Mouse (Mus musculus) CH12.LX (cell line): Measurements from ENCODE around the gene D6Ertd527e. TPM values are rescaled to one million over a fixed set of nuclear protein-coding genes. Genes with fewer than 3 reads are reported as not detected.

Experiments
- DNase-seq: peaks from one replicate; pipeline ENCODE4 v3.0.0-alpha.2; 2013; ENCODE audit errors: extremely low read depth
- H3K27ac ChIP-seq: 2 replicates; pipeline ENCODE4 v1.5.1; 2012; ENCODE audit warnings: low read depth, mild to moderate bottlenecking, control low read depth, moderate library complexity; ENCODE audit not compliant: insufficient read depth
- H3K27me3 ChIP-seq: replicated peaks from 2 replicates; pipeline ENCODE3; 2012; ENCODE audit warnings: inconsistent platforms
- H3K36me3 ChIP-seq, 2 experiments: replicated peaks in 1 of 2; 2 replicates each; pipeline versions ENCODE3 to v1.6.1; 2012; ENCODE audit warnings: inconsistent platforms in 1 of 2, low read length in 1 of 2, mild to moderate bottlenecking in 1 of 2, mixed read lengths in 1 of 2, moderate library complexity in 1 of 2; ENCODE audit not compliant: control insufficient read depth in 1 of 2, insufficient read depth in 1 of 2
- H3K4me1 ChIP-seq, 2 experiments: 2 replicates each; pipeline ENCODE4 v1.6.1; 2012; ENCODE audit warnings: inconsistent platforms in 1 of 2, moderate library complexity in 1 of 2; ENCODE audit not compliant: insufficient read depth in 2 of 2, control insufficient read depth in 1 of 2
- H3K4me2 ChIP-seq: 2 replicates; pipeline ENCODE4 v1.6.1; 2012; ENCODE audit warnings: low read depth, mild to moderate bottlenecking, control low read depth; ENCODE audit not compliant: poor library complexity, insufficient read depth, severe bottlenecking
- H3K4me3 ChIP-seq, 3 experiments: fragments of 150-350 bp in 1 of 3; sonication (generic) in 1 of 3; replicated peaks in 1 of 3; 2 replicates each; pipeline versions ENCODE3 to v1.5.1; 2011 to 2012; ENCODE audit warnings: low read depth in 2 of 3, low read length in 2 of 3, mild to moderate bottlenecking in 2 of 3, moderate library complexity in 2 of 3, control low read depth in 1 of 3, improper control_type of control experiment in 1 of 3, inconsistent platforms in 1 of 3, mixed read lengths in 1 of 3; ENCODE audit not compliant: poor library complexity in 1 of 3
- H3K79me2 ChIP-seq: replicated peaks from 2 replicates; pipeline ENCODE4 v1.6.1; 2012; ENCODE audit warnings: mild to moderate bottlenecking, moderate library complexity; ENCODE audit not compliant: control insufficient read depth, poor library complexity, insufficient read depth, severe bottlenecking; ENCODE audit errors: extremely low read depth
- H3K9ac ChIP-seq: 2 replicates; pipeline ENCODE4 v1.6.1; 2012; ENCODE audit warnings: low read depth, mild to moderate bottlenecking, control low read depth, moderate library complexity; ENCODE audit not compliant: insufficient read depth
- H3K9me3 ChIP-seq: replicated peaks from 2 replicates; pipeline ENCODE3; 2012; ENCODE audit warnings: low read length, inconsistent platforms, mixed read lengths
- BHLHE40 ChIP-seq: IDR thresholded peaks from 2 replicates; pipeline ENCODE4 v1.6.1; 2011; ENCODE audit warnings: mild to moderate bottlenecking, low read depth, low read length, improper control_type of control experiment
- CHD2 ChIP-seq: IDR thresholded peaks from 2 replicates; pipeline ENCODE4 v1.6.1; 2011; ENCODE audit warnings: low read length, improper control_type of control experiment
- CTCF ChIP-seq, 2 experiments: IDR thresholded peaks in 1 of 2; conservative IDR thresholded peaks in 1 of 2; 2 replicates each; pipeline ENCODE4 v1.5.1; 2011 to 2012; ENCODE audit warnings: low read depth in 2 of 2, low read length in 2 of 2, improper control_type of control experiment in 1 of 2, inconsistent platforms in 1 of 2, mild to moderate bottlenecking in 1 of 2, moderate library complexity in 1 of 2
- ELF1 ChIP-seq: IDR thresholded peaks from 2 replicates; pipeline ENCODE4 v1.6.1; 2014; ENCODE audit warnings: low read depth, mild to moderate bottlenecking, inconsistent platforms, low read length, improper control_type of control experiment
- ETS1 ChIP-seq: conservative IDR thresholded peaks from 2 replicates; pipeline ENCODE4 v1.6.1; 2012; ENCODE audit warnings: low read depth, mild to moderate bottlenecking, inconsistent platforms, low read length, improper control_type of control experiment, moderate library complexity
- IRF4 ChIP-seq: IDR thresholded peaks from 2 replicates; pipeline ENCODE4 v1.6.1; 2014; ENCODE audit warnings: low read depth, mild to moderate bottlenecking, inconsistent platforms, low read length, improper control_type of control experiment
- JUN ChIP-seq: IDR thresholded peaks from 2 replicates; pipeline ENCODE4 v1.6.1; 2011; ENCODE audit warnings: low read depth, mild to moderate bottlenecking, low read length, improper control_type of control experiment, moderate library complexity; ENCODE audit not compliant: insufficient read depth
- MAX ChIP-seq: IDR thresholded peaks from 2 replicates; pipeline ENCODE4 v1.6.1; 2011; ENCODE audit warnings: low read length, improper control_type of control experiment
- MAZ ChIP-seq: IDR thresholded peaks from 2 replicates; pipeline ENCODE4 v1.6.1; 2012; ENCODE audit warnings: low read depth, mild to moderate bottlenecking, inconsistent platforms, low read length, improper control_type of control experiment, moderate library complexity
- NELFE ChIP-seq: IDR thresholded peaks from 2 replicates; pipeline ENCODE4 v1.6.1; 2011; ENCODE audit warnings: low read depth, low read length, improper control_type of control experiment
- POLR2A ChIP-seq: IDR thresholded peaks from 2 replicates; pipeline ENCODE4 v1.6.1; 2011; ENCODE audit warnings: low read depth, mild to moderate bottlenecking, improper control_type of control experiment, low read length
- POLR2AphosphoS2 ChIP-seq: IDR thresholded peaks from 2 replicates; pipeline ENCODE4 v1.6.1; 2011; ENCODE audit warnings: low read depth, low read length, improper control_type of control experiment
- RAD21 ChIP-seq: IDR thresholded peaks from 2 replicates; pipeline ENCODE4 v1.6.1; 2011; ENCODE audit warnings: low read depth, mild to moderate bottlenecking, low read length, improper control_type of control experiment, moderate library complexity
- SMC3 ChIP-seq: IDR thresholded peaks from 2 replicates; pipeline ENCODE4 v1.6.1; 2011; ENCODE audit warnings: low read depth, low read length, improper control_type of control experiment
- TCF12 ChIP-seq: IDR thresholded peaks from 2 replicates; pipeline ENCODE4 v1.6.1; 2014; ENCODE audit warnings: low read depth, mild to moderate bottlenecking, inconsistent platforms, low read length, improper control_type of control experiment
- USF1 ChIP-seq: IDR thresholded peaks from 2 replicates; pipeline ENCODE4 v1.6.1; 2014; ENCODE audit warnings: low read depth, mild to moderate bottlenecking, inconsistent platforms, low read length, improper control_type of control experiment
- ZC3H11A ChIP-seq: IDR thresholded peaks from 2 replicates; pipeline ENCODE4 v1.6.1; 2012; ENCODE audit warnings: low read depth, mild to moderate bottlenecking, inconsistent platforms, low read length, improper control_type of control experiment
- ZMIZ1 ChIP-seq: IDR thresholded peaks from 2 replicates; pipeline ENCODE4 v1.6.1; 2012; ENCODE audit warnings: low read depth, mild to moderate bottlenecking, inconsistent platforms, low read length, improper control_type of control experiment
- dilution Hi-C: fragments of 300-500 bp; cut with MboI; formaldehyde crosslinking; loops from 2 replicates; pipeline ENCODE4 v1.14.3; 2020; ENCODE audit warnings: low sequenced_read_pairs; ENCODE audit not compliant: extremely low pct_unique_long_range_greater_than_20kb, extremely low pct_ligation_motif_present
- in situ Hi-C: fragments of 300-500 bp; cut with MboI; formaldehyde crosslinking; loops from 3 replicates; pipeline ENCODE4 v1.14.3; 2019; ENCODE audit warnings: low sequenced_read_pairs, low pct_ligation_motif_present, low pct_unique_long_range_greater_than_20kb, mixed read lengths
- polyA plus RNA-seq: library from polyadenylated mRNA; unstranded; fragments of >175 nt; gene quantifications from 2 replicates; pipeline ENCODE4 v1.2.1, GENCODE M21; 2012; ENCODE audit warnings: low read depth; ENCODE audit not compliant: insufficient read length
- total RNA-seq, 2 experiments: library from RNA; depleted of rRNA; stranded (reverse); fragments of 300-350 nt in 1 of 2; fragments of >200 nt in 1 of 2; gene quantifications; 2 replicates each; pipeline ENCODE4 v1.2.3; 2012 to 2014

The D6Ertd527e gene
- total and polyA plus RNA-seq, 3 experiments = 0.10 to 0.34 TPM; not detected in 1

DNA sequence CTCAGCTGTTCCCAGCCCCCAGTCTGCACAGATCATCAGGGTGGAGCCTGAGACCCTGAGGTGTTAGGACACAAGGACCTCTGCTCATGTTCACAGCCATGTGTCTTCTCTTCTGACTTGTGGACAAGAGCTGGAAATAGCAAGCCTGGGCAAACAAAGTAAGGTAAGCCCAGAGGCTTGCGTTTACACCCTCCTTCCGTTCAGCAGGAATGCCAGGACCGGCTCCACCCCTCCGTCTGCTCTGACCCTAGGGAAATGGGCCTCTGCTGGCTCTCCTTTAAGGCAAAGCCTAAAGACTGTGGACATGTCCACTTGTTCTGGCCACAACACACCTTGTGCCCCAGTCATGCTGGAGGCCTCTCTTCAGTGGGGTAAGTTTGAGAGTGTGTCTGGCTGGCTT is 15.4 kb downstream of the D6Ertd527e start:
- H3K9ac ChIP-seq = no peak overlapping the region
- no peaks in the 10 kb centered on the region for H3K79me2 ChIP-seq
- no peaks in the 10 kb centered on the region for H3K36me3 ChIP-seq
- H3K27ac ChIP-seq = peak overlapping the region; percentile 82
- no peak for DNase-seq
- TF ChIP-seq BHLHE40 = no peak
- no peak for TF ChIP-seq SMC3
- TF ChIP-seq POLR2AphosphoS2 = no peak
- TF ChIP-seq ZMIZ1 = no peak
- no peak for TF ChIP-seq ETS1
- TF ChIP-seq MAZ = no peak
- no peak for TF ChIP-seq ELF1
- TF ChIP-seq CHD2 = no peak
- no peak for TF ChIP-seq USF1
- no peak for TF ChIP-seq POLR2A
- TF ChIP-seq MAX = no peak
- no peak for TF ChIP-seq JUN
- no peak for TF ChIP-seq NELFE
- TF ChIP-seq TCF12 = no peak
- TF ChIP-seq IRF4 = no peak
- TF ChIP-seq ZC3H11A = no peak
- peak overlapping the region in 1 of 3 experiments; percentile 2 for H3K4me3 ChIP-seq
- dilution Hi-C loops = no loop called here
- H3K9me3 ChIP-seq = peaks cover 3% of the 10 kb centered on the region
- H3K4me2 ChIP-seq = peak overlapping the region; percentile 8; the same call in 1 of the 2 replicates
- no peaks in the 10 kb centered on the region for H3K27me3 ChIP-seq
- in situ Hi-C loops = no loop called here
- H3K4me1 ChIP-seq = peaks cover 15 to 17% of the 10 kb centered on the region in 2 experiments

DNA sequence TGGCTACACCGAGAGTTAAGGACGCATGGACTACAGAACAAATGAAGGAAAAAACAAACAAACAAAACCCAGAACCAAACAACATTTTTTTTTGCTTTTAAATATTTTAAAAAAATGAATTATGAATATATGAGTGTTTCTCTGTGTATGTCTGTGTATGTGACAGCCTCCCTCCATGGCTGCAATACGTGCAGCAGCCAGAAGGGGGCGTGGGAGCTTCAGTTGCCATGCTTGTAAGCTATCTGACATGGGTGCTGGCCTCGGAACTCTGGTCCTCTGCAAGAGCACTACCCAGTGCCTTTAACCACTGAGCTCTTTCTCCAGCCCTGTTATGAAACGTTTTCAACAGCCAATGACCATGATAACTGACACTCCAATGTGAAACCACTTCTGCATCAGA is 16.1 kb downstream of the D6Ertd527e start:
- in situ Hi-C loops = no loop called here
- no peak overlapping the region for H3K9ac ChIP-seq
- DNase-seq = no peak
- dilution Hi-C loops = no loop called here
- no peaks in the 10 kb centered on the region for H3K36me3 ChIP-seq
- H3K27me3 ChIP-seq = no peaks in the 10 kb centered on the region
- peak; percentile 20 for TF ChIP-seq RAD21
- TF ChIP-seq ZMIZ1 = no peak
- peak; percentile 16 to 52; a peak in 2 of 4 replicates for TF ChIP-seq CTCF (conservative IDR thresholded peaks at IDR 0.05 in 1 of 2, IDR thresholded peaks at IDR 0.05 in 1 of 2; ENCODE audit: low read depth in 2 of 2, low read length in 2 of 2)
- peak; percentile 37 for TF ChIP-seq SMC3
- TF ChIP-seq, all 38 proteins: peak for 3
- Histone ChIP-seq H3K4me3 (no peak overlapping the region), H3K79me2 (no peaks in the 10 kb centered on the region), H3K4me1 (peaks cover 12 to 16% of the 10 kb centered on the region in 2 experiments), H3K27ac (no peak overlapping the region), H3K9me3 (peaks cover 3% of the 10 kb centered on the region), H3K4me2 (no peak overlapping the region)
